ENCODE assay signal across 13 mouse cellular contexts in genomic region chr2:119238671-119239070, GRCm38 (mm10). TPM values are rescaled to one million over a fixed set of nuclear protein-coding genes. Genes with fewer than 3 reads are reported as not detected.
DNase-seq lines count a peak whose midpoint lies in the region; ATAC-seq lines count a peak whose summit lies in the region.
"Had no signal": no experiment of that assay in that cellular context is flagged by ENCODE, and none has a peak within 500 bp of the region (broad histone marks: within the 10 kb centered on the region; RNA-seq: fewer than 3 reads in every experiment).

No protein-coding gene starts in this region.

- peak overlapping the region; percentile 83 for H3K9ac ChIP-seq in intestine, embryonic 16.5 days (ENCODE audit: low read depth, low read length)
- H3K9ac ChIP-seq in limb, embryonic 13.5 days = no peak overlapping the region
- H3K9ac ChIP-seq in stomach, embryonic 16.5 days (ENCODE audit: low read length) = peak overlapping the region; percentile 78
- H3K9ac ChIP-seq: forebrain, embryonic 13.5 days had no signal

- peak overlapping the region; percentile 94 for H3K27ac ChIP-seq in intestine, embryonic 16.5 days (ENCODE audit: low read length)
- no peak overlapping the region for H3K27ac ChIP-seq in limb, embryonic 13.5 days
- peak overlapping the region; percentile 88 for H3K27ac ChIP-seq in stomach, embryonic 16.5 days (ENCODE audit: low read length)
- H3K27ac ChIP-seq: forebrain, embryonic 13.5 days had no signal

- peaks cover 9% of the 10 kb centered on the region; the same call in 1 of the 2 replicates for H3K4me1 ChIP-seq in intestine, embryonic 16.5 days (ENCODE audit: control insufficient read depth, insufficient read depth, low read length)
- peaks cover 12% of the 10 kb centered on the region for H3K4me1 ChIP-seq in limb, embryonic 13.5 days
- no peaks in the 10 kb centered on the region; the same call in 1 of the 2 replicates for H3K4me1 ChIP-seq in stomach, embryonic 16.5 days (ENCODE audit: control insufficient read depth, insufficient read depth, low read length)

- peak; percentile 41 for ATAC-seq in intestine, embryonic 16.5 days
- no peak for ATAC-seq in limb, embryonic 13.5 days (ENCODE audit: low FRiP score, low read depth)
- peak; percentile 71 for ATAC-seq in stomach, embryonic 16.5 days (ENCODE audit: insufficient read depth, low FRiP score)
- ATAC-seq: forebrain, embryonic 13.5 days had no signal

- peak overlapping the region; percentile 63 for H3K4me3 ChIP-seq in intestine, embryonic 16.5 days (ENCODE audit: low read length)
- peak overlapping the region; percentile 55; the same call in 1 of the 2 replicates for H3K4me3 ChIP-seq in limb, embryonic 13.5 days
- peak overlapping the region; percentile 60 for H3K4me3 ChIP-seq in stomach, embryonic 16.5 days (replicated peaks; ENCODE audit: low read length)

- H3K9me3 ChIP-seq in intestine, embryonic 16.5 days (ENCODE audit: control insufficient read depth, low read length) = no peaks in the 10 kb centered on the region
- H3K9me3 ChIP-seq in limb, embryonic 13.5 days = no peaks in the 10 kb centered on the region
- H3K9me3 ChIP-seq in stomach, embryonic 16.5 days (replicated peaks; ENCODE audit: control insufficient read depth, low read length) = no peaks in the 10 kb centered on the region
- H3K9me3 ChIP-seq: forebrain, embryonic 13.5 days had no signal

- 46% methylated on average over 2 of the region's 2 CpGs for WGBS in intestine, embryonic 16.5 days
- WGBS in limb, embryonic 13.5 days = 79% methylated on average over 2 of the region's 2 CpGs
- WGBS in stomach, embryonic 16.5 days = 50% methylated on average over 2 of the region's 2 CpGs

- H3K4me2 ChIP-seq in intestine, embryonic 16.5 days (ENCODE audit: low read depth, low read length) = peak overlapping the region; percentile 66
- H3K4me2 ChIP-seq in limb, embryonic 13.5 days (replicated peaks) = peak overlapping the region; percentile 88; the same call in 1 of the 2 replicates
- H3K4me2 ChIP-seq in stomach, embryonic 16.5 days (ENCODE audit: low read depth, low read length) = peak overlapping the region; percentile 65

- intact Hi-C loops in heart, postnatal 14 days (cut with DNase I) = no loop called here

- no peaks in the 10 kb centered on the region for H3K36me3 ChIP-seq in intestine, embryonic 16.5 days (ENCODE audit: control insufficient read depth, insufficient read depth, low read length)
- no peaks in the 10 kb centered on the region for H3K36me3 ChIP-seq in limb, embryonic 13.5 days
- no peaks in the 10 kb centered on the region for H3K36me3 ChIP-seq in stomach, embryonic 16.5 days (ENCODE audit: control insufficient read depth, insufficient read depth, low read length)

- peak; percentile 78 for DNase-seq in kidney, adult 11 months
- no peak for DNase-seq in kidney, postnatal 10 days
- DNase-seq in heart, adult 8-10 months (ENCODE audit: low spot score) = no peak
- no peak for DNase-seq in right cerebral cortex, postnatal 36 days (ENCODE audit: low spot score in 2 of 2)
- DNase-seq in heart, postnatal 14 days = no peak
- DNase-seq: gastrocnemius, postnatal 14 days; thymus, postnatal 4 days had no signal

- peaks cover 32% of the 10 kb centered on the region for H3K27me3 ChIP-seq in intestine, embryonic 16.5 days (replicated peaks; ENCODE audit: control insufficient read depth, insufficient read depth, low read length)
- H3K27me3 ChIP-seq in limb, embryonic 13.5 days = peaks cover 71% of the 10 kb centered on the region
- H3K27me3 ChIP-seq in stomach, embryonic 16.5 days (ENCODE audit: control insufficient read depth, insufficient read depth, low read length) = peaks cover 31% of the 10 kb centered on the region

RNA-seq across cellular contexts. Expression of gene Spint1, which starts 1.5 kb away (rescaled TPM):
- polyA plus RNA-seq in intestine, embryonic 16.5 days (2015; fragmentation: Nextera tagmentation; extraction: Ambion mirVana) = 114 and 132 TPM in 2 replicates
- 8.0 and 9.4 TPM in 2 replicates for polyA plus RNA-seq in limb, embryonic 13.5 days (2015; fragmentation: Nextera tagmentation; extraction: Ambion mirVana)
- polyA plus RNA-seq in stomach, embryonic 16.5 days (2015; fragmentation: Nextera tagmentation; extraction: Ambion mirVana) = 78.6 and 95.9 TPM in 2 replicates
- under 1 TPM in 1 of 4 experiments, not detected in 3; 0.14 TPM for total RNA-seq in heart, adult 8-10 months (2022)
- under 1 TPM; 0.17 to 0.26 TPM for total RNA-seq in heart, postnatal 14 days (2021)
- total RNA-seq: megakaryocyte, adult 5-6 weeks had no signal

RNA-seq across cellular contexts. Expression of gene Ppp1r14d, which starts 9.0 kb away (rescaled TPM):
- polyA plus RNA-seq in intestine, embryonic 16.5 days (2015; fragmentation: Nextera tagmentation; extraction: Ambion mirVana) = 30.1 and 35.2 TPM in 2 replicates
- not detected in 2 replicates for polyA plus RNA-seq in limb, embryonic 13.5 days (2015; fragmentation: Nextera tagmentation; extraction: Ambion mirVana)
- 3.4 TPM in 2 replicates for polyA plus RNA-seq in stomach, embryonic 16.5 days (2015; fragmentation: Nextera tagmentation; extraction: Ambion mirVana)
- total RNA-seq in heart, adult 8-10 months (2022) = not detected
- not detected for total RNA-seq in heart, postnatal 14 days (2021)
- total RNA-seq: gastrocnemius, postnatal 14 days; hematopoietic stem cell, adult 5-6 weeks; megakaryocyte, adult 5-6 weeks had no signal
- polyA plus RNA-seq: forebrain, embryonic 13.5 days had no signal

RNA-seq across cellular contexts. Expression of gene Dnajc17, which starts 30.1 kb away (rescaled TPM):
- polyA plus RNA-seq in intestine, embryonic 16.5 days (2015; fragmentation: Nextera tagmentation; extraction: Ambion mirVana) = 10.3 and 14.9 TPM in 2 replicates
- 23.1 and 25.4 TPM in 2 replicates for polyA plus RNA-seq in limb, embryonic 13.5 days (2015; fragmentation: Nextera tagmentation; extraction: Ambion mirVana)
- 13.8 and 16.7 TPM in 2 replicates for polyA plus RNA-seq in stomach, embryonic 16.5 days (2015; fragmentation: Nextera tagmentation; extraction: Ambion mirVana)
- 10 to 100 TPM in 1 of 4 experiments, 1 to 10 TPM in 3; 7.6 to 11.2 (median 9.0) TPM for total RNA-seq in heart, adult 8-10 months (2022)
- 10 to 100 TPM in 1 of 2 experiments, 1 to 10 TPM in 1; 9.3 to 10.0 TPM for total RNA-seq in heart, postnatal 14 days (2021)

RNA-seq across cellular contexts. Expression of gene Zfyve19, which starts 30.3 kb away (rescaled TPM):
- 69.1 and 69.8 TPM in 2 replicates for polyA plus RNA-seq in intestine, embryonic 16.5 days (2015; fragmentation: Nextera tagmentation; extraction: Ambion mirVana)
- polyA plus RNA-seq in limb, embryonic 13.5 days (2015; fragmentation: Nextera tagmentation; extraction: Ambion mirVana) = 58.3 and 61.1 TPM in 2 replicates
- 51.6 and 55.2 TPM in 2 replicates for polyA plus RNA-seq in stomach, embryonic 16.5 days (2015; fragmentation: Nextera tagmentation; extraction: Ambion mirVana)
- 10 to 100 TPM in 2 of 4 experiments, 1 to 10 TPM in 2; 7.8 to 14.3 (median 10.0) TPM for total RNA-seq in heart, adult 8-10 months (2022)
- 10 to 100 TPM; 15.7 TPM for total RNA-seq in heart, postnatal 14 days (2021)

RNA-seq across cellular contexts. Expression of gene Rhov, which starts 32.4 kb away (rescaled TPM):
- 3.9 and 4.1 TPM in 2 replicates for polyA plus RNA-seq in intestine, embryonic 16.5 days (2015; fragmentation: Nextera tagmentation; extraction: Ambion mirVana)
- 11.1 and 11.5 TPM in 2 replicates for polyA plus RNA-seq in limb, embryonic 13.5 days (2015; fragmentation: Nextera tagmentation; extraction: Ambion mirVana)
- 30.2 and 34.5 TPM in 2 replicates for polyA plus RNA-seq in stomach, embryonic 16.5 days (2015; fragmentation: Nextera tagmentation; extraction: Ambion mirVana)
- total RNA-seq in heart, adult 8-10 months (2022) = not detected
- total RNA-seq in heart, postnatal 14 days (2021) = not detected
- total RNA-seq: gastrocnemius, postnatal 14 days; hematopoietic stem cell, adult 5-6 weeks had no signal
